Mouse (Mus musculus) heart, embryonic 15.5 days (tissue): Measurements from ENCODE around the gene Akr1b10. TPM values are rescaled to one million over a fixed set of nuclear protein-coding genes. Genes with fewer than 3 reads are reported as not detected.
"Not testable (repeated sequence)": the region's sequence is repeated elsewhere in the genome, so short reads cannot be mapped to it uniquely, and the experiment has no call there.

Experiments
- ATAC-seq: fragments of 200-750 bp; cut with Nextera tagmentation; replicated peaks from 2 replicates; pipeline ENCODE4 v1.8.0; 2017; ENCODE audit warnings: low read depth, moderate TSS enrichment; ENCODE audit not compliant: insufficient number of reproducible peaks, insufficient read depth, low FRiP score
- H3K27ac ChIP-seq: fragments of 300-500 bp; sonication (generic); 2 replicates; pipeline ENCODE4 v1.5.1; 2015; ENCODE audit warnings: mild to moderate bottlenecking, inconsistent platforms
- H3K27me3 ChIP-seq: fragments of 300-500 bp; sonication (generic); 2 replicates; pipeline ENCODE4 v1.6.1; 2015; ENCODE audit warnings: inconsistent platforms
- H3K36me3 ChIP-seq: fragments of 300-500 bp; sonication (generic); 2 replicates; pipeline ENCODE4 v1.6.1; 2015; ENCODE audit warnings: mild to moderate bottlenecking, inconsistent platforms
- H3K4me1 ChIP-seq: fragments of 300-500 bp; sonication (generic); replicated peaks from 2 replicates; pipeline ENCODE4 v1.6.1; 2015; ENCODE audit warnings: inconsistent platforms
- H3K4me2 ChIP-seq: fragments of 300-500 bp; sonication (generic); 2 replicates; pipeline ENCODE4 v1.6.1; 2015; ENCODE audit warnings: inconsistent platforms, mild to moderate bottlenecking, moderate library complexity
- H3K4me3 ChIP-seq: fragments of 300-500 bp; sonication (generic); 2 replicates; pipeline ENCODE4 v1.5.1; 2015; ENCODE audit warnings: mild to moderate bottlenecking, inconsistent platforms
- H3K9ac ChIP-seq: fragments of 300-500 bp; sonication (generic); 2 replicates; pipeline ENCODE4 v1.6.1; 2015; ENCODE audit warnings: mild to moderate bottlenecking, inconsistent platforms
- H3K9me3 ChIP-seq: fragments of 300-500 bp; sonication (generic); replicated peaks from 2 replicates; pipeline ENCODE4 v1.6.1; 2016; ENCODE audit warnings: inconsistent platforms
- WGBS: fragments of 180-500 bp; shearing (Covaris S2); methylation state at CpG from one replicate; pipeline ENCODE4 v1.1.7; 2015; ENCODE audit warnings: mixed read lengths; 5-methylcytosine and 5-hydroxymethylcytosine counted together
- polyA plus RNA-seq: library from polyadenylated mRNA; unstranded; fragments of >200 nt; fragmentation: Nextera tagmentation; extraction: Ambion mirVana; gene quantifications from 2 replicates; pipeline ENCODE4 v1.2.1, GENCODE M21; 2015

Akr1b10 gene
- polyA plus RNA-seq, 1 experiment from 2014 or later: 64.6 TPM

- not testable (repeated sequence) for H3K4me3 ChIP-seq, ATAC-seq
- WGBS: 72% methylated on average over 5 of the region's 5 CpGs
Measured at GRCm38 (mm10) chr6:34375888-34376287, 8.1 kb upstream of the Akr1b10 start.

GRCm38 (mm10) chr6:34383401-34383800, 617 bp upstream of the Akr1b10 start:
- 42% methylated on average over 8 of the region's 8 CpGs for WGBS
- H3K9ac ChIP-seq: no peak overlapping the region

More at GRCm38 (mm10) chr6:34375888-34376287, 8.1 kb upstream of the Akr1b10 start:
- not testable (repeated sequence) for H3K4me2 ChIP-seq, H3K36me3 ChIP-seq, H3K9me3 ChIP-seq, H3K27me3 ChIP-seq, H3K9ac ChIP-seq, H3K4me1 ChIP-seq, H3K27ac ChIP-seq

GRCm38 (mm10) chr6:34384701-34385370, 818 bp downstream of the Akr1b10 start:
- peak; percentile 29; the same call in 1 of the 2 replicates for ATAC-seq
- Histone ChIP-seq H3K36me3 (peaks cover 15% of the 10 kb centered on the region), H3K4me2 (peak overlapping the region; percentile 84), H3K4me3 (peak overlapping the region; percentile 68), H3K4me1 (peaks cover 7% of the 10 kb centered on the region), H3K27me3 (no peaks in the 10 kb centered on the region), H3K9me3 (no peaks in the 10 kb centered on the region), H3K27ac (peak overlapping the region; percentile 90), H3K9ac (peak overlapping the region; percentile 61)
- WGBS: 2% methylated on average over 13 of the region's 13 CpGs

More at GRCm38 (mm10) chr6:34383401-34383800, 617 bp upstream of the Akr1b10 start:
- Histone ChIP-seq H3K9me3 (no peaks in the 10 kb centered on the region), H3K4me2 (peak overlapping the region; percentile 84; the same call in 1 of the 2 replicates), H3K4me1 (peaks cover 7% of the 10 kb centered on the region), H3K27me3 (no peaks in the 10 kb centered on the region), H3K27ac (no peak overlapping the region), H3K36me3 (peaks cover under 1% of the 10 kb centered on the region; the same call in 1 of the 2 replicates), H3K4me3 (no peak overlapping the region)
- no peak for ATAC-seq

- H3K4me3 ChIP-seq: no peak overlapping the region
- peaks cover 6% of the 10 kb centered on the region for H3K4me1 ChIP-seq
- WGBS: 69% methylated on average over 4 of the region's 4 CpGs
- H3K27me3 ChIP-seq: no peaks in the 10 kb centered on the region
- no peak overlapping the region for H3K9ac ChIP-seq
- no peak overlapping the region for H3K4me2 ChIP-seq
- no peak overlapping the region for H3K27ac ChIP-seq
- ATAC-seq: no peak
- peaks cover 48% of the 10 kb centered on the region for H3K36me3 ChIP-seq
- no peaks in the 10 kb centered on the region for H3K9me3 ChIP-seq
Measured at GRCm38 (mm10) chr6:34388420-34389156, 4.6 kb downstream of the Akr1b10 start.

DNA sequence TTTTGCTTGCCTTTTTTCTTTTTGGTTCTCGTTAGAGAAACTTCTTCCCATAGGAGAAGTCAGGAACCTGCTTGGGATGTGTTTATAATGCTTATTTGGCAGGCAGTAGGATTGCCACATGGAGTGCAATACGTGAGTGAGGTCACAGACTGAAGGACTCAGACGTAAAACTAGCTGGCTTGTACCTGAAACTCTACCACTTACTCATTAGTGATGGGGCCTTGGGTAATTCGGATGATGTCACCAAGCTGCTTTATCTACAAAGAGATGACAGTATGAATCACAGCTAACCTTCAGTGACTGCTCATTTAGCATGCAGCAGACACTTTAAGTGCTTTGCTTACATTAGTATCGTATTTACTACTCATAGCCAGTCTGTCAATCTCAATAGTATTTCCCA, 11.9 kb downstream of the Akr1b10 start:
- no peaks in the 10 kb centered on the region for H3K4me1 ChIP-seq
- no peaks in the 10 kb centered on the region for H3K9me3 ChIP-seq
- no peak overlapping the region for H3K4me2 ChIP-seq
- peaks cover 48% of the 10 kb centered on the region for H3K36me3 ChIP-seq
- no peak overlapping the region for H3K4me3 ChIP-seq
- H3K27me3 ChIP-seq: no peaks in the 10 kb centered on the region
- 74% methylated on average over 5 of the region's 5 CpGs for WGBS
- no peak for ATAC-seq
- no peak overlapping the region for H3K9ac ChIP-seq
- no peak overlapping the region for H3K27ac ChIP-seq

DNA sequence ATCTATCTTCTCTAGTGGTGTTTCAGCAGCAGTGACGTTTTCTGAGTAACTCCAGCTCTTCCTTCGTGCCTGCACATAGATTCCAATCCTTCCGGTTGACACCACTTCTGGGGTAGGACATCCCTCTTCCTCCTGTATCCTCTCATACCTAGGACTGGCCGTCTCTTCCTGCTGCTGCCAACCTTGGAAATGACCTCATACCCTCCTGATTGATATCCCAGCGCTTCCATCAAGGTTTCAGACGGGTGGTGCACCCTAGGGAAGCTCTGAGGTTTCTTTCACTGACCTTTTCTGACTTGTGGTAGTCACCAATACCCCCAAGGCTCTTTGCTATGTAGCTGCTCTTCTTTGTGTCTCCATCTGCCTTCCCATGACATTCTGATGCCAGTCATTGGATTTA, 14.4 kb downstream of the Akr1b10 start:
- Histone ChIP-seq H3K4me1 (no peaks in the 10 kb centered on the region), H3K9me3 (no peaks in the 10 kb centered on the region), H3K27me3 (no peaks in the 10 kb centered on the region), H3K9ac (no peak overlapping the region), H3K4me3 (no peak overlapping the region), H3K27ac (no peak overlapping the region), H3K4me2 (no peak overlapping the region), H3K36me3 (peaks cover 25% of the 10 kb centered on the region)
- no peak for ATAC-seq
- 78% methylated on average over 6 of the region's 6 CpGs for WGBS

GRCm38 (mm10) chr6:34399606-34400220, 15.7 kb downstream of the Akr1b10 start:
- Histone ChIP-seq H3K4me3 (no peak overlapping the region), H3K4me1 (no peaks in the 10 kb centered on the region), H3K36me3 (peaks cover 12% of the 10 kb centered on the region), H3K27me3 (no peaks in the 10 kb centered on the region), H3K27ac (no peak overlapping the region), H3K4me2 (no peak overlapping the region), H3K9ac (no peak overlapping the region), H3K9me3 (no peaks in the 10 kb centered on the region)
- ATAC-seq: no peak
- 81% methylated on average over 13 of the region's 13 CpGs for WGBS

DNA sequence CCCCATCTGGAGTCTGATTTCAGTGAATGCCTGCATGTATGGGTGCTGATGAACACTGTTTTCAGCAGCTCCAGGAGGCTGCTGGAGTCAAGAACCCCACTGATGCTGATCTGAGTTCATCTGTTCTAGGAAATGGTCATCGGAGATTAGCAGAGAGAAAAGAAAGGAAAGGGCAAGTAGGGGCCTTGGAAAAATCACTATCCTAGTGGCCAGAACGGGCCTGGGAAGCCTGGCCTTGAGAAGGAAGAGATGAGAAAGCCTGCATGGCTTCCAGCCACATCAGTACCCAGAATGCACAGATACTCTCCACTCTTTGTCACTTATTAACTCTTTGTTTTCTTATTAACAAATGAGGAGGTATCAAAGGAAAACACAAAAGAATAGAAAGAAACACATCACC, 16.7 kb downstream of the Akr1b10 start:
- no peak overlapping the region for H3K4me3 ChIP-seq
- no peaks in the 10 kb centered on the region for H3K9me3 ChIP-seq
- no peak for ATAC-seq
- no peaks in the 10 kb centered on the region for H3K27me3 ChIP-seq
- peaks cover 9% of the 10 kb centered on the region for H3K36me3 ChIP-seq
- no peaks in the 10 kb centered on the region for H3K4me1 ChIP-seq
- no peak overlapping the region for H3K27ac ChIP-seq
- 65% methylated on average over 2 of the region's 2 CpGs for WGBS
- no peak overlapping the region for H3K4me2 ChIP-seq
- no peak overlapping the region for H3K9ac ChIP-seq

DNA sequence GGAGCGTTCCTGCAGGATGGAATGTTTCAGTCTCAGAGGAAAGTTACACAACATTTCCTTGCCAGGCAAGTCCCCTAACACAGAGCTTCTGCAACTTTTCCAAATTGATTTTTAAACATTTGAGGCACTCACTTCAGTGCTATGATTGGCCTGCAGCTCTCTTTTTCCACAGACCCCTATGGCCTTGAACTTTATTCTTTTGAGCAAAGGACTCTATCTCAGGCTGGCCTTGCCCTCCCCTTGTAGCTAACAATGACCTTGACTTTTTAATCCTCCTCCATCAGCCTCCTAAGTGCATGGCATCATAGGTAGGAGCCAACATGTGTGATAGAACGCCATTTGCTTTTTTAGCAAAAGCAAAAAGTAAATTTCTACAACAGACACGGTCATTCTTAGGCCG, 22.7 kb downstream of the Akr1b10 start:
- Histone ChIP-seq H3K27ac (no peak overlapping the region), H3K4me3 (no peak overlapping the region), H3K9me3 (no peaks in the 10 kb centered on the region), H3K36me3 (no peaks in the 10 kb centered on the region), H3K27me3 (no peaks in the 10 kb centered on the region), H3K4me2 (no peak overlapping the region), H3K4me1 (no peaks in the 10 kb centered on the region), H3K9ac (no peak overlapping the region)
- whole genome bisulfite sequencing: 86% methylated on average over 4 of the region's 4 CpGs
- no peak for ATAC-seq

GRCm38 (mm10) chr6:34407403-34407802, 23.4 kb downstream of the Akr1b10 start:
- Histone ChIP-seq H3K36me3 (no peaks in the 10 kb centered on the region), H3K9me3 (no peaks in the 10 kb centered on the region), H3K4me1 (0 out of 2 replicates have a peak, but pooled peaks cover 3% of the 10 kb centered on the region), H3K4me2 (no peak overlapping the region), H3K9ac (no peak overlapping the region), H3K27ac (no peak overlapping the region), H3K4me3 (no peak overlapping the region), H3K27me3 (no peaks in the 10 kb centered on the region)
- ATAC-seq: no peak
- 81% methylated on average over 10 of the region's 10 CpGs for WGBS

DNA sequence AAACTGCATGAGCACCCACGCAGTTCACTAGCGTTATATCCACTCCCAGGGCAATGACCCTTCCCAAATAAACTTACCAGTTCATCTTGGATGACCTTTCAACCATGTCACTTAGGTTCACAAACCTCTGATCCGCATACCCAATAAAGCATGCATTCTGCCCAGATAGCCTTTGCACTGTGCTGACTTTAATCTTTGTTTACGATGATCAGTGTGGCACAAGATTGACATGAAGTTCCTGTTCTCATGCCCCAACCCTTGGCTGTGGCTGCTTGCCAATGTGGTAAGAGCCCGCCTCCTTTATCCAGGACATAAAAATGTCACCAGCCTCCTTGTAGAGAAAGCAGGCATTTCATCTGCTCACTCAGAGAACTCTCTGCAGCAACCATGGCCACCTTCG, 28.0 kb downstream of the Akr1b10 start, which contains the start of gene Akr1b7:
Akr1b7 (plus strand) TSS at position 312 of the 400 bp plus-strand sequence.
- Histone ChIP-seq H3K4me1 (0 out of 2 replicates have a peak, but pooled peaks cover 4% of the 10 kb centered on the region), H3K9me3 (no peaks in the 10 kb centered on the region), H3K4me2 (no peak within 1 kb of the TSS), H3K27me3 (no peaks in the 10 kb centered on the region), H3K36me3 (no peaks in the 10 kb centered on the region), H3K27ac (no peak within 1 kb of the TSS), H3K9ac (no peak within 1 kb of the TSS), H3K4me3 (no peak within 1 kb of the TSS)
- WGBS: 55% methylated on average over 6 of the region's 6 CpGs
- no peak for ATAC-seq
